ENCODE assay signal across 23 mouse cellular contexts in genomic region chr15:62958506-62959330, GRCm38 (mm10).
DNase-seq lines count a peak whose midpoint lies in the region; ATAC-seq lines count a peak whose summit lies in the region.
"Had no signal": no experiment of that assay in that cellular context is flagged by ENCODE, and none has a peak within 500 bp of the region (broad histone marks: within the 10 kb centered on the region; RNA-seq: fewer than 3 reads in every experiment).

No protein-coding gene starts in this region.

- no peaks in the 10 kb centered on the region for H3K9me3 ChIP-seq in hindbrain, embryonic 13.5 days
- H3K9me3 ChIP-seq: embryonic facial prominence, embryonic 10.5 days; embryonic facial prominence, embryonic 12.5 days; forebrain, embryonic 13.5 days; forebrain, embryonic 15.5 days; G1E had no signal

- ATAC-seq in frontal cortex, adult (ENCODE audit: low TSS enrichment) = no peak
- ATAC-seq in hindbrain, embryonic 13.5 days (ENCODE audit: low FRiP score) = no peak
- ATAC-seq: forebrain, embryonic 13.5 days; forebrain, embryonic 15.5 days; forebrain, postnatal 0 days; Patski had no signal

- no peaks in the 10 kb centered on the region for H3K4me1 ChIP-seq in hindbrain, embryonic 13.5 days (replicated peaks)
- H3K4me1 ChIP-seq: embryonic facial prominence, embryonic 10.5 days; forebrain, embryonic 13.5 days had no signal

- no peaks in the 10 kb centered on the region for H3K36me3 ChIP-seq in hindbrain, embryonic 13.5 days
- H3K36me3 ChIP-seq: embryonic facial prominence, embryonic 10.5 days; embryonic facial prominence, embryonic 12.5 days; forebrain, embryonic 15.5 days; G1E had no signal

- H3K4me2 ChIP-seq in hindbrain, embryonic 13.5 days = no peak overlapping the region
- H3K4me2 ChIP-seq: embryonic facial prominence, embryonic 12.5 days; forebrain, embryonic 13.5 days; forebrain, embryonic 15.5 days had no signal

- no peak overlapping the region for H3K9ac ChIP-seq in hindbrain, embryonic 13.5 days
- H3K9ac ChIP-seq: embryonic facial prominence, embryonic 12.5 days; forebrain, embryonic 13.5 days; forebrain, embryonic 15.5 days; forebrain, postnatal 0 days had no signal

- no peak overlapping the region for H3K4me3 ChIP-seq in hindbrain, embryonic 13.5 days
- H3K4me3 ChIP-seq: embryonic facial prominence, embryonic 10.5 days; embryonic facial prominence, embryonic 12.5 days; forebrain, embryonic 13.5 days; forebrain, embryonic 15.5 days had no signal

- WGBS in hindbrain, embryonic 13.5 days = 84% methylated on average over 2 of the region's 2 CpGs

- H3K27ac ChIP-seq in hindbrain, embryonic 13.5 days = no peak overlapping the region
- H3K27ac ChIP-seq: embryonic facial prominence, embryonic 10.5 days; embryonic facial prominence, embryonic 12.5 days; forebrain, embryonic 13.5 days; forebrain, embryonic 15.5 days had no signal

- DNase-seq in ES-CJ7 (ENCODE audit: low read depth, low spot score) = peak; percentile 96
- DNase-seq in R1 (ENCODE audit: low read depth, low spot score) = peak; percentile 95
- DNase-seq in ZHBTc4 (ENCODE audit: low read depth, low spot score) = peak; percentile 94
- no peak for DNase-seq in natural killer cell, adult 2 months (ENCODE audit: low spot score in 2 of 2)
- DNase-seq: adrenal gland, adult 2 months; adrenal gland, postnatal 10 days; adrenal gland, postnatal 25 days; cerebellum, adult 11 months; cerebellum, adult 18-20 months; cerebellum, adult 8-10 months; cerebellum, adult 9-11 months; cerebellum, postnatal 14 days; cerebellum, postnatal 36 days; embryo, embryonic 11 days; forebrain, postnatal 0 days had no signal

- H3K27me3 ChIP-seq in hindbrain, embryonic 13.5 days = no peaks in the 10 kb centered on the region
- H3K27me3 ChIP-seq: embryonic facial prominence, embryonic 12.5 days; forebrain, embryonic 13.5 days; forebrain, embryonic 15.5 days; Patski had no signal

Comparison
In these comparisons a context has a peak if more than half of its experiments do, and no peak if none do; other contexts are left out.
1. DNase-seq: peak in ES-CJ7 (single experiment), R1 (single experiment) and ZHBTc4 (single experiment); none in natural killer cell, adult 2 months (0 of 2).